Mouse (Mus musculus): ENCODE measurements around the gene Calml3. TPM values are rescaled to one million over a fixed set of nuclear protein-coding genes. Genes with fewer than 3 reads are reported as not detected.

Gene Calml3
- total RNA-seq, 2 experiments from 2014 or later = 0.86 TPM; not detected in 1

DNA sequence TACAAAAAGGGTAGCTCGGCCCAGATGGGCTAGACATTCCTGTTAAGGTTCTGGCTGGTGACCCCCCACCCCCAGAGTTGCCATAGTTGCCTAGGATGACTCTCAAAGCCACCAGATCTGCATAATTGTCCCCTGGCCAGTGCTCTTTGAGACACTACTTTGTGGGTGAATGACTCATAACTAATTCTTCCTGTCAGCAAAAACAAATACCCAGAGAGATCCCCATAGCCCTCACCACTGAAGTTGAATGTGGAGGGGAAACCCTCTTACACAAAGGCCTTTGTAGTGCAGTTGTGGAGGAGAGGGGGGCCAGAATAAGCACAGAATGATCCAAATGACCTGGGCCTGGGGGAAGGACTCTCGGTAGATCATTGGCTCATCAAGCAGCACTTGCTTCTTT is 21.6 kb downstream of the Calml3 start:
- DNase-seq (ENCODE audit: low spot score in 2 of 2) = peak in 1 of 2 experiments; percentile 13

DNA sequence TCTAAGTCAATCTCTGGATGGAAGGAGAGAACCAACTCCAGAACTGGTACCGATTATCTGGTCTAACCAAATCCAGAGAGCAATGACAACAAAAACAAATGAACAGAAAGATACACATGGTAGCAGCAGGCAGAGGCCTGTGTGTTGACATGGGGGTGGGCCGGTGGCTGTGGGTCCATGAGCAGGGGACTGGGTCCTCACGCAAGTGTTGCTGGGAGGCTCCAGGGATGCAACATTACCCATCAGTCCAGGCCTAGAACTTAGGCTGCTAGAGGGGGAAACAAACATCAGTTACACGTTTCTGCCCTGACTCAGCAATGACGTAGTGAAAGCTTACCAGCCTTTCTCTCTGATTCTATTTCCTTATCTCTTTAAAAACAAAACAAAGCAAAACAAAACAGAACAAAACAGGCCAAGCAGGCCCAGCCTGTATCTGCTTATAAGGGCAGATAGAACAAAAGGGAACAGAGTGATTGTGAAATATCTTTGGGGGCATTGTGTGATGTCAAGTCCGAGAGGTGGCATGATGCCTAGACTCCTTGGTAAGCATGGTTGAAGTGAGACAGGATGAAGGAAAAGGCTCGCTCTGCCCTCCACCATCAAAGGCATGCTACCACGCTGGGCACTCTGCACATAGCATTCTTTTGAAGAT is 24.4 kb downstream of the Calml3 start:
- no peak for DNase-seq (ENCODE audit: low spot score in 2 of 2)

DNA sequence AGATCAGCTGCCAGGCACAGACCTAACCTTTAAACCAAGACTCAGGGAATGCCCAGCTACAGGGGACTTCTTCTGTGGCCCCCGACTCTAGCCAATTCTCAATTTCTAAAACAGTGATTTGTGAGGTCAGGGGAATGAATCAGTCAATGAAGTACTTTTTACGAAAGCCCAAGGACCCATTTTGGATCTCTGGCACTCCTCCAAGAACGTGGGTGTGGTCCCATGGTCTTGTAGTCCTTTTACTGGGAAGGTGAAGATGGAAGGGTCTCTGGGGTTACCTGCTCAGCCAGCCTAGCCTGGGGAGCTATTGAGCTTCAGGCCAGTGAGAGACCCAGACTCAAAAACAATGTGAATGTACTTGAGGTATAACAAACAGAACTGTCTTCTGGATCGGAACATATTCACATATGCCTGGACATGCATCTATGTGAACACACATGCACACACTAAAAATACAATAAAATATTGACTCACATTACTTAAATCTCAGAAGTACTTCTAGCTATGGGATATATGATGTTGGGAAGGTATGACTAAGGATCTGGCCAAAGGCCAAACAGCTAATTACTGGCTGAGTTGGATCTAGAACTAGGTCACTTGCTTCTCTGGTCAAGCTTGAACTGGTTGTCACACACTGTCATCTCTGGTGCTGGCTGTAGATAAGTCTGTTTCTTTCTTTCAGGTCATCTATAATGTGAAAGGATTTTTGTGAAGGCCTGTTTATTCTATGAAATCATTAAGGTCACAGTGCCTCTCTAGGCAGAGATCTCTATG is 25.3 kb downstream of the Calml3 start:
- peak; percentile 53 to 67 for DNase-seq (ENCODE audit: low spot score in 2 of 2)

DNA sequence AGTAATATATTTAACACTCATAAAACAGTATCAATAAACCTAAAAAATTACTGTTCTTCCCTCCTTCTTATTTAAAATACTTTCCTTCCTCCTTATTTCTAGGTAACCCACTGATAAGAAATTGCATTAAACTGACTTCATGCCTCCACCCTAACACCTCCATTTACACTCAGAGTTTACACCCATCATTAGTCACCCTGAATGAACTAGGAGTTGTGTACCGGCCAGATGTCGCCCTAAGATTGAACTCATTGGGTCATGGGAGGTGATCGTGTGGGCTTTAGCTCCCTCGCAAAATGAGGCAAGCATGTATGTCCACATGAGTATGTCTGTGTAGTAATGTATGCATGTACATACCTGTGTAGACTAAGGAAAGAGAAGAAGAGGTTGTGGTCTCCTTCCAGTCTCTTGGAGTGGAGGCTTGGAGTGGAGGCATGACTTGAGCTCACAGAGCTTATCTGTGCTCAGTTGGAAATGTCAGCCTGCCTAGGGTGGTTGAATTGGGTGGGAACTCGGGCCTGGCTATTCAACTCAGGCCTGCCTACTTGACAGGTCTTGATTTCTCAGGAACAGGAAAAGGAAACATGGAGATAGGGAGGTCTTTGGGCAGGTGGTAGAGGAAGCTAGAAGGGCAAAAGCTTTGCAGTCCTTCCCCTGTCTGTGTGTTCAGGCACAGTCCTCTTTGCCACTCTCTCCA is 26.8 kb downstream of the Calml3 start:
- DNase-seq (ENCODE audit: low spot score in 2 of 2) = no peak

DNA sequence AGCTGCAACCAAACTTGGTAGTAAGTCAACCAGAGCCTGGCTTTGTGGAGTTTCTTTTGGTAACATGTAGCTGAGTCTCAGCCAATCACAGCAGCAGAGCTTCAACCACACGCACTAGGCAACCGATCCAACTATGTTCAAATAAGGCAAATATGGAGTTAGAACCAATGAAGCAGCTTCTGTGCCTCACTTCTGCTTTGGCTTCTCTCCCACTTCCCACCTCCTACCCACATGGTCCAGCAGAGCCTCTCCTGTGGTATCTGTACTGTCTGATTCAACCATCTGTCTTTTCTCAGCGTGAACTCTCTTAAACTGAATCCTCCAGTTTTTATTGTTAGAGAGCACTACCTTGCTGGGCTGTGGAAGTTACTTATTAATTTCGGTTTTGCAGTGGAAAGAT is 27.7 kb downstream of the Calml3 start:
- DNase-seq (ENCODE audit: low spot score in 2 of 2) = no peak

DNA sequence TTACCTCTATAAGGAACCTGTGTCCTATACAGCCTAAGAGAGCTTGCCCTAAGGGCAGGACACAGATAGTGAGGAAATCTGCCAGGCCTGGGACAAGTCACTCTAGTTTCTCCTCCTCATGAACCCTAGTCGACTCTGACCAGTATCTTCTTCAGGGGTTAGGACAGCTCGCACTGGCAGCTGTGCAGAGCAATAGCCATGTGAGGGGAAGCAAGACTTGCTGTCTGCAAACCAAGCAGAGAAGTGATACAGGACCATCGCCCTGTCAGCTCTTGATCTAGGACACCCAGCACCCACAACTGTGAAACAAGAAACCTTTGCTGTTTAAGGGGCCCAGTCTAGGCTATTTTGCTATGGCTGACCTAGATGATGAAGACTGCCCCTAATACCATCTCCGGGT is 29.1 kb downstream of the Calml3 start:
- no peak for DNase-seq (ENCODE audit: low spot score in 2 of 2)

DNA sequence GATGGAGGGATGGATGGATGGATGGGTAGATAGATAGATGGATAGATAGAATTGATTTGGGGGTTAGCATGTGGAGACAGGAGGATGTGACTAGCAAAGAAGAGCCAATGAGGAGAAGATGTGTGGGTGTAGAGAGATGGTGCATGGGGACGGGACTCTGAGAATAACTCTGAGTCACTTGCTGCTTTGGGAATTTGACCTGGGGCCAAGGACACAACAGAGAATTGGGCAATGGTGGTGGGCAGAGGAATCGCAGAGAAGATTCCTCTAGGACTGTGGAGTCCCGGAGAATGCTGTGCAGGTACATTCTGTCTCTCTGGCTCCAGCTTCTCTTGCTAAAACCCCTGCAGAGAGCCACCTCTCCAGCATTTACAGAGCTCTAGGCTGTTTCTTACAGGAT is 29.8 kb downstream of the Calml3 start:
- DNase-seq (ENCODE audit: low spot score in 2 of 2) = peak; percentile 43 to 52

DNA sequence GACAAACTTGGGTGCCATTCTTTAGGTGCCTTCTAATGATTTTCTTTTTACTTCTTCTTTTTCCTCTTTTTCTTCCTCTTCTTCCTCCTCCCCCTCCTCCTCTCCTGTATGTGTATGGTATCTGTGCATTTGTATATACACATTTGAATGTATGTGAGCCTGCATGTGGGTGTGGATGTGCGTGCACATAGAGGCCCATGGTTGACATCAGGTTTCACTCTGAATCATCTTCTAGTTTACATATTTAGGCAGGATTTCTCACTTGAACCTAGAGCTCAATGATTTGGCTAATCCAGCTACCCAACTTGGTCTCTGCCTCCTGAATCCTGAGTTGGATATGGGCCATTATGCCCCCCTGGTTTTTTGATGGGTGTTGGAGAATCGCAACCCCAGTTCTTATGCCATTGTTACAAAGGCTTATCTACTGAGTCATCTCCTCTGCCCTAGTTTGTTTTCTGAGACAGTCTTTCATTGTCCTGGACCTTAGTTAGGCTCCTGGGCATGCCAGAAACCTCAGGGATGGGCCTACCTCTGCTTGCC is 30.9 kb downstream of the Calml3 start:
- no peak for DNase-seq (ENCODE audit: low spot score in 2 of 2)

DNA sequence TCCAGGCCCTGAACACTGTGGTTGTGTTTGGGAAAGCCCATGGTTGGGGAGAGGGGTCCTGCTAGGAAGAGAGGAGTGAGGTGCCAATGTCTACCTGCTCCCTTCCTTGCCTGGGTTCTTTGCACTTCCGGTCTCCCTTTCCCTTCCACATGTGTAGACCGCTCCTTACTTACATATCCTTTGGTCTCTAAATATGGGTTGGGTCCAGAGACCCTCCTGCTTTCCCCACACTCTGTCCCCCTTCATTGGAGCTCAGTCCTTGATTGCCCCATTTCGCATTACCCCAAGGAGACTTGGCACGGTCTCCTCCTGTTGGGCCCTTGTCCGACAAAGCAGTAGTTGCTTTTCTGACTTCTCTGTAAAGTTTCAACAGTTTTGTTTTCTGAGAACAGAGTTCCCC is 32.9 kb downstream of the Calml3 start:
- no peak for DNase-seq (ENCODE audit: low spot score in 2 of 2)

DNA sequence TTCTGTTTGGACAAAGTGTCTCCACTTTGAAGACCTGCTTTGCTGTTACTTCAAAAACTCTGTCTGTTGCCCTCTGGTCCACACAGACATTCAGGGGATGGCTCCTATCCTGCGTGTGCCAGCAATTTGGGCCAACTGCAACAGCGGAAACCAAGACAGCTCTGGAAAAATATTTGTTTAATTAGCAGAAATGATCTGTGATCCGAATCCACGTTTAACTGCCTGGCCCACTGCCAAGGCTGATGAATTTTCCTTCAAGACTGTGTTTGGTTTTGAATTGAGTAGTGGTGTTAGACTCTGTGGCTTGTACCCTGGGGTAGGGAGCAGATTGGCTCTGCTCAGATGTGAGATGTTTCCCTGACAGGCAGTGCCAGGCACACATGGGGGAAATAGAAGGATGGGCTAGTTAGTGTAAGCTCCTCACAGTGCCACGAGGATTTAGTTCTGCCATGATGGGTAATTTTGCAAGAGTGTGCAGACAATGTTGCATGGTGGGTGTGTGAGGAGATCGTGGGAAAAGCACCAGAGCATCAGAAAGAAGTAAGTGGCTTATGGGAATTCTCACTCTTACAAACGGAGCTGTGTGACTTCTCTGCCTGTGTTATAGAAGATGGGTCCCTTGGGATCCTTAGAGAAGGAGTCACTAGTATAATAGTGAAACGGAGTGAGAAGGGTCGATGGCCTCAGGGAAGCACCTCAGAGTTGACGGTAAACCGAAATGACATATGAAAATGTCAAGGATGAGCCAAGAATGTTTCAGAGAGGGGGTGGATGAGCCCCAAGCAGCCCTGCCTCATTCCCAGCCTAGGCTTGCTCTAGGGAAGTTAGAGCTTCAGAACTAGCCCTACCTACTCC is 33.7 kb downstream of the Calml3 start:
- peak in 1 of 2 experiments; percentile 48 for DNase-seq (ENCODE audit: low spot score in 2 of 2)

DNA sequence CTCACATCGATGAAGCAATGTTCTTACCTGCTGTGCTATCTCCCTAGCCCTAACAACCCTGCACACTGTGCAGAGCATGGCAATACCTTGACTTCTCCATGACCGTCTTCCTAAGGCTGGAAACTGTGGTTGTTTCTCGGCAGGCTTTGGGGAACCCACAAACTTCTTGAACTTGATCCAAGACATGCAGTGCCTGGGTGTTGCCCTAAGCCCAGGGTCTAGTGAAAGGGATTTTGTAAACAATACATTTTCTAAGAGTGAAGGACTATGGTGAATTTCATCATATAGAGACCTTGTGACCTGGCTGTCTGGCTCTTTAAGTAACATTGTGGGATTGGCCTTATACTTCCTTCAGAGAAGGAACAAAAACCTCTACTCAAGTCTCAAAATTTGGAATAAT is 34.6 kb downstream of the Calml3 start:
- no peak for DNase-seq (ENCODE audit: low spot score in 2 of 2)

DNA sequence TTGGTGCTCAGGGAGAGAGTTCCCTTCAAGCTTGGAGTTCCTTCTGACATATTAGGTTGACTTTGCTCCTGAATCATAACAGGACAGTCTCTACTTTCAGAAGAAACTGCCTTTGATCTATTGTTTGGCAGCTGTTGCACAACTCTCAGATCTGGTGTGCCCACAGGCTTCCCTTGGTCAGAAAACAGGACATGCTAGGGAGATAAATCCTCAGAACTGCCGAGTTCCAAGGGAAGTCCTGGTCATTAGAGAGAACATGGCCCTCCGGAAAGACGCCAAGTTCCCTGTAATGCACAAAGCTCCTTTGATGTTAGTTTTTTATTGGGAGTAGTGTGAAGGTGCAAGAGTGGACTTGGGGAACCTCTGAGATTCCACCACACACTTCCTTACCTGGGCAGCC is 35.5 kb downstream of the Calml3 start:
- DNase-seq (ENCODE audit: low spot score in 2 of 2) = no peak

DNA sequence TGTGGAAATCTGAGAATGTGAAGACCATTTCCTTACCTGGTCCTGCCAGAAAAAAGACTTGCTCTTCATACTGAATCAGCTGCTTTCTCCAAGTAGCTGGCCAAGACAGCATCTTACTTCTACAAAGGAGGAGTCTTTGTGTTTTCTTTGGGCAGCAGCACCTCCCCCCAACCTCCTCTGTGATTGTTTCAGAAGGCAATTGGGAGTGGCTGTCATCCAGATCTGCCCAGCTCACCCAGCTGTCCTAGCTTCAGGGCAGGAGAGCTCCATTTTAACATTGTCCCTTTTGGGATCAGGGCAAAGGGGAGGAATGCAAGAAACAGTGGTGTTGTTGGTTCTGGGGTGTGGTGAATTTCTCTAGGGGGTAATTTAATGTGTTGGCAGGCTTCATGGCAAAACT is 37.0 kb downstream of the Calml3 start:
- no peak for DNase-seq (ENCODE audit: low spot score in 2 of 2)

DNA sequence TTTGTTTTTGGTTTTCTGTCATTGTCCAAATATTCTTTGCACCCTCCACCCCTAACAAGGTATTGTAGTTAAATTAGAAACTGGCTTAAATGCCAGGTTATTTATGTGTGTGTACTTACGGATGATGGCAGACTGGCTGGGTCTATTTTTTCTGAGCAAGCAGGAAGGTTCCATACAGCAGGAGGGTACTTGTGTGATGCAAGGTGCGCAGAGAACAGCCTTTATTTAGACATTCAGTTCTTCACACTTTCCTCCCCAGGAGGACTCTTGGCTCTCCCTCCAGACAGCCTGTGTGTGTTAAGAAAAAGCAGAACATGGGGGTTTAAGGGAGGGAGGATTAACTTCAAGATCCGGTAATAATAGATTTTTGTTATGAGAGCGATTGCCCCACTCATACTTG is 38.3 kb downstream of the Calml3 start:
- no peak for DNase-seq (ENCODE audit: low spot score in 2 of 2)

DNA sequence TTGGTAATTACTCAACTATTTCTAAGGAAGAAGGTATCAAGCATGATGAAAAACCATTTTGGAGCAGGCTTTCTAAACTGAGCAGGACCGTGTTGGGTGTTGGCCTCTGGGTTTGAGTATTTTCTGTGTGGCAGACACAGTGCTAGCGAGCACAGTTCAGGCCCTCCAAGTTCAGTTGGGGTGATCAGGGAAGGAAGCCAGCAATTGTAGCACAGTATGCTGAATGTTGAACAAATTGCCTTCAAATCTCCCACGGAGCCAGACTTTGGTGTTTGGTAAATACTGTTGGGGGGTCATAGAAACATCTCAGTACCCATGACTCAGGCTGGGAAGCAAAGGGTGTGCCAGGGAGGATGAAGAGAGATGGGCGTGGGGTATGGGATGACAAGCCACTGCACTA is 43.0 kb downstream of the Calml3 start:
- no peak for DNase-seq (ENCODE audit: low spot score in 2 of 2)

DNA sequence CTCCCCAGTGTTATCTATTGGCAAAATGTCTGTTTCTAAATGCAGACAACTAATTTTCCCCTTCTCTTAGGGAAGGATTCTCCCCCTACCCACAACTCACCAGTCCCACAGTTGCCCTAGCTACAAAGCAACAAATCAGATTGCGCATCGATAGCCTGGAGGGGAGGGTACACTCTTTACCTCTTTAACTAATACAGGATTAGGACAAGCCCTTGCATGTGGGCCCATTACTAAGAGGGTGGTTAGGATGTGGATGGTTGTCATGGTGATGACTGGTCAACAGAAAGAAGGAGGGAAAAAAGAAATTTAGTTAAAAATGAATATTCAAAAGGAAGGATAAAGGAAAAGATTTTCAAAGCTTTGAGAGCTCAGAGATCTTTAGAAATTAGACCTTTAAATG is 45.8 kb downstream of the Calml3 start:
- DNase-seq (ENCODE audit: low spot score in 2 of 2) = no peak

DNA sequence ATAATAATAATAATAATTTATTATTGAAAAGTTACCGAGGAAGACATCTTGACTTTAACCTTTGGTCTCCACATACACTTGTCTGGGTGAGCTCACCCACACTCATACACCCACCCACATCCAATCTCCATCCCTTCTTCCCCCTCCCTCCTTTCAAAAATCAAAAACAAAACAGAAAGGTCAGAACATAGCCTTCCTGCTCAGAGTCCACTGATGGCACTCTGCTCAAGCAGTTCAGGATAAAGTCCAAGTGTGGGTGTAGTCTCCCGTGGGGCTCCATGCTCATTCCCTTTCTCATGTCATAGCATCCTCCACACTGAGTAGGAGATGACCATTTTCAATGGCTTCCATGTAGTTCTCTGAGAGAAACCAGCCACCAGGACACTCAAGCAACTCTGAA is 50.8 kb downstream of the Calml3 start:
- no peak for DNase-seq (ENCODE audit: low spot score in 2 of 2)

Measured in adrenal gland, adult 18-20 months (tissue).